In the genomic region with DNA sequence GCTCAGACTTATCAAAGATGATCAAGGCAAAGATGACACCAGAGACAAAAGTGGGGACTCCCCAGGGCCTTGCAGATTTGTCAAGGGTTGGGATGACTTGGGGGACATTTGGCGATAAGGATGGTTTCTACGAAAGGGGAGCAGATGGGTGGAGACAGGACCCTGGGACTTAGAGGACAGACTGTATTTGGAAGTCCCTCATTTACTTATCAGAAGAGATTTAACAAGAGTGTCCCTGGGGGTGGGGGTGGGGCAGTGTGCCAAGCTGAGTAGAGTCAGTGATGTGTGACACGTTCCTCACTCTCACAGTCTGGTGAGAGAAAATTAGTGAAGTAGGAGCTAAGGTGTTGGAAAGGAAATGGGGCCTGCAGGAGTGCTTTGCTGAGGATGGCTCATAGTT, we compare ENCODE assay signal across 28 mouse cellular contexts. TPM values are rescaled to one million over a fixed set of nuclear protein-coding genes. Genes with fewer than 3 reads are reported as not detected.
DNase-seq lines count a peak whose midpoint lies in the region; ATAC-seq and TF ChIP-seq lines count a peak whose summit lies in the region.
"Had no signal": no experiment of that assay in that cellular context is flagged by ENCODE, and none has a peak within 500 bp of the region (broad histone marks: within the 10 kb centered on the region; RNA-seq: fewer than 3 reads in every experiment).

No protein-coding gene starts in this region.

- in situ Hi-C loops in CH12.LX (cut with MboI; ENCODE audit: low pct_ligation_motif_present, low pct_unique_long_range_greater_than_20kb, low sequenced_read_pairs): no loop called here

- peak; percentile 8 for DNase-seq in heart, adult 11 months
- no peak for DNase-seq in heart, adult 2 months
- DNase-seq in CH12.LX (ENCODE audit: extremely low read depth): peak; percentile 39
- DNase-seq in forebrain, embryonic 14.5 days (ENCODE audit: low spot score): peak; percentile 23
- no peak for DNase-seq in stomach, postnatal 0 days (ENCODE audit: low spot score)
- DNase-seq: adrenal gland, adult 2 months; B cell, adult 2 months; cerebellum, adult 11-12 months; cerebellum, postnatal 10 days; gastrocnemius, adult 2 months; heart, postnatal 10 days; kidney, adult 11 months; kidney, postnatal 4 days; lung, adult 18-20 months; lung, postnatal 10 days; right cerebral cortex, postnatal 14 days; spleen, adult 18-20 months; thymus, adult 18-20 months; thymus, postnatal 36 days had no signal

- dilution Hi-C loops in CH12.LX (cut with MboI; ENCODE audit: extremely low pct_ligation_motif_present, extremely low pct_unique_long_range_greater_than_20kb, low sequenced_read_pairs): no loop called here

- no peaks in the 10 kb centered on the region for H3K36me3 ChIP-seq in heart, adult 2 months (ENCODE audit: control insufficient read depth, insufficient read depth, low read length)
- no peaks in the 10 kb centered on the region for H3K36me3 ChIP-seq in midbrain, embryonic 12.5 days
- no peaks in the 10 kb centered on the region for H3K36me3 ChIP-seq in midbrain, embryonic 15.5 days (replicated peaks)
- peaks cover 0 to 25% of the 10 kb centered on the region in 2 experiments for H3K36me3 ChIP-seq in CH12.LX (replicated peaks in 1 of 2; ENCODE audit: control insufficient read depth in 1 of 2, insufficient read depth in 1 of 2, low read length in 1 of 2)
- 0 out of 2 replicates have a peak, but pooled peaks cover 3% of the 10 kb centered on the region for H3K36me3 ChIP-seq in forebrain, embryonic 14.5 days (ENCODE audit: control insufficient read depth, insufficient read depth, low read length)
- no peaks in the 10 kb centered on the region for H3K36me3 ChIP-seq in stomach, postnatal 0 days (ENCODE audit: control insufficient read depth, insufficient read depth, low read length)
- H3K36me3 ChIP-seq: heart, embryonic 12.5 days; hindbrain, embryonic 15.5 days; kidney, embryonic 15.5 days; limb, embryonic 13.5 days had no signal

- no peak overlapping the region for H3K9ac ChIP-seq in heart, adult 2 months (ENCODE audit: low read depth, low read length)
- no peak overlapping the region for H3K9ac ChIP-seq in midbrain, embryonic 12.5 days (replicated peaks)
- no peak overlapping the region for H3K9ac ChIP-seq in midbrain, embryonic 15.5 days
- H3K9ac ChIP-seq in CH12.LX (ENCODE audit: insufficient read depth, low read depth): no peak overlapping the region
- H3K9ac ChIP-seq in forebrain, embryonic 14.5 days (ENCODE audit: low read length): no peak overlapping the region
- H3K9ac ChIP-seq in stomach, postnatal 0 days (ENCODE audit: low read length): no peak overlapping the region
- H3K9ac ChIP-seq: embryonic facial prominence, embryonic 12.5 days; heart, embryonic 12.5 days; hindbrain, embryonic 15.5 days; kidney, embryonic 15.5 days; limb, embryonic 13.5 days; liver, embryonic 12.5 days had no signal

- H3K4me2 ChIP-seq in midbrain, embryonic 12.5 days (replicated peaks): no peak overlapping the region
- no peak overlapping the region for H3K4me2 ChIP-seq in midbrain, embryonic 15.5 days
- H3K4me2 ChIP-seq in CH12.LX (ENCODE audit: insufficient read depth, low read depth, poor library complexity, severe bottlenecking): no peak overlapping the region
- no peak overlapping the region for H3K4me2 ChIP-seq in forebrain, embryonic 14.5 days (ENCODE audit: low read length)
- H3K4me2 ChIP-seq in stomach, postnatal 0 days (replicated peaks; ENCODE audit: low read depth): no peak overlapping the region
- H3K4me2 ChIP-seq: embryonic facial prominence, embryonic 12.5 days; heart, embryonic 12.5 days; hindbrain, embryonic 15.5 days; kidney, embryonic 15.5 days; limb, embryonic 13.5 days; liver, embryonic 12.5 days had no signal

- H3K27ac ChIP-seq in heart, adult 2 months: no peak overlapping the region
- H3K27ac ChIP-seq in midbrain, embryonic 12.5 days (replicated peaks): no peak overlapping the region
- no peak overlapping the region for H3K27ac ChIP-seq in midbrain, embryonic 15.5 days
- H3K27ac ChIP-seq in CH12.LX (ENCODE audit: insufficient read depth, low read depth): no peak overlapping the region
- H3K27ac ChIP-seq in forebrain, embryonic 14.5 days (ENCODE audit: low read depth, low read length): no peak overlapping the region
- H3K27ac ChIP-seq in stomach, postnatal 0 days (replicated peaks): no peak overlapping the region
- H3K27ac ChIP-seq: embryonic facial prominence, embryonic 12.5 days; gastrocnemius, adult 2 months; hindbrain, embryonic 15.5 days; kidney, embryonic 15.5 days; limb, embryonic 13.5 days; liver, embryonic 12.5 days had no signal

- no peaks in the 10 kb centered on the region for H3K4me1 ChIP-seq in heart, adult 2 months (ENCODE audit: control insufficient read depth, insufficient read depth, low read length)
- H3K4me1 ChIP-seq in midbrain, embryonic 12.5 days: peaks cover 3% of the 10 kb centered on the region; the same call in 1 of the 2 replicates
- no peaks in the 10 kb centered on the region for H3K4me1 ChIP-seq in midbrain, embryonic 15.5 days
- H3K4me1 ChIP-seq in CH12.LX (ENCODE audit: control insufficient read depth in 1 of 2, insufficient read depth in 2 of 2): peaks cover 0 to 18% of the 10 kb centered on the region in 2 experiments; a peak in 2 of 4 replicates
- H3K4me1 ChIP-seq in forebrain, embryonic 14.5 days (ENCODE audit: control insufficient read depth, insufficient read depth, low read length): no peaks in the 10 kb centered on the region
- no peaks in the 10 kb centered on the region for H3K4me1 ChIP-seq in stomach, postnatal 0 days (replicated peaks; ENCODE audit: control insufficient read depth, insufficient read depth)
- H3K4me1 ChIP-seq: embryonic facial prominence, embryonic 12.5 days; kidney, embryonic 15.5 days; limb, embryonic 13.5 days; liver, embryonic 12.5 days had no signal

- intact Hi-C loops in heart, adult 2 months (cut with DNase I): no loop called here

- TF ChIP-seq CTCF in heart, adult 2 months (IDR thresholded peaks at IDR 0.05): no peak
- no peak for TF ChIP-seq CTCF in CH12.LX (conservative IDR thresholded peaks at IDR 0.05 in 1 of 2, IDR thresholded peaks at IDR 0.05 in 1 of 2; ENCODE audit: low read depth in 2 of 2, low read length in 2 of 2)
- TF ChIP-seq CTCF in stomach, postnatal 0 days (IDR thresholded peaks at IDR 0.05; ENCODE audit: low read depth): no peak

- no peaks in the 10 kb centered on the region for H3K27me3 ChIP-seq in heart, adult 2 months (ENCODE audit: control insufficient read depth, insufficient read depth, low read length)
- H3K27me3 ChIP-seq in midbrain, embryonic 12.5 days: no peaks in the 10 kb centered on the region
- H3K27me3 ChIP-seq in midbrain, embryonic 15.5 days (replicated peaks): no peaks in the 10 kb centered on the region
- no peaks in the 10 kb centered on the region for H3K27me3 ChIP-seq in CH12.LX (replicated peaks)
- no peaks in the 10 kb centered on the region for H3K27me3 ChIP-seq in forebrain, embryonic 14.5 days (replicated peaks; ENCODE audit: control insufficient read depth, insufficient read depth, low read length)
- no peaks in the 10 kb centered on the region for H3K27me3 ChIP-seq in stomach, postnatal 0 days (ENCODE audit: control insufficient read depth, insufficient read depth, low read length)
- H3K27me3 ChIP-seq: embryonic facial prominence, embryonic 12.5 days; heart, embryonic 12.5 days; hindbrain, embryonic 15.5 days; kidney, embryonic 15.5 days; limb, embryonic 13.5 days; liver, embryonic 12.5 days had no signal

- TF ChIP-seq RAD21 in CH12.LX (IDR thresholded peaks at IDR 0.05; ENCODE audit: low read depth, low read length): no peak

- no peaks in the 10 kb centered on the region for H3K79me2 ChIP-seq in heart, adult 2 months (replicated peaks; ENCODE audit: control insufficient read depth, insufficient read depth, low read length)
- H3K79me2 ChIP-seq in CH12.LX (replicated peaks; ENCODE audit: control insufficient read depth, extremely low read depth, insufficient read depth, poor library complexity, severe bottlenecking): no peaks in the 10 kb centered on the region

- ATAC-seq in midbrain, embryonic 12.5 days (ENCODE audit: low FRiP score, low read depth): 0 out of 2 replicates have a peak, but pooled peaks have one; percentile 52
- ATAC-seq in midbrain, embryonic 15.5 days (replicated peaks): no peak
- ATAC-seq in forebrain, embryonic 14.5 days: no peak
- no peak for ATAC-seq in stomach, postnatal 0 days (ENCODE audit: low FRiP score, low TSS enrichment)
- ATAC-seq: liver, embryonic 12.5 days had no signal

- no peaks in the 10 kb centered on the region for H3K9me3 ChIP-seq in midbrain, embryonic 12.5 days
- H3K9me3 ChIP-seq in midbrain, embryonic 15.5 days: no peaks in the 10 kb centered on the region
- no peaks in the 10 kb centered on the region for H3K9me3 ChIP-seq in CH12.LX (replicated peaks; ENCODE audit: low read length)
- no peaks in the 10 kb centered on the region for H3K9me3 ChIP-seq in forebrain, embryonic 14.5 days (replicated peaks; ENCODE audit: control insufficient read depth, low read length)
- H3K9me3 ChIP-seq in stomach, postnatal 0 days (ENCODE audit: control insufficient read depth, low read length): no peaks in the 10 kb centered on the region
- H3K9me3 ChIP-seq: embryonic facial prominence, embryonic 12.5 days; heart, embryonic 12.5 days; hindbrain, embryonic 15.5 days; kidney, embryonic 15.5 days; limb, embryonic 13.5 days; liver, embryonic 12.5 days had no signal

- no peak overlapping the region for H3K4me3 ChIP-seq in heart, adult 2 months
- H3K4me3 ChIP-seq in midbrain, embryonic 12.5 days: no peak overlapping the region
- H3K4me3 ChIP-seq in midbrain, embryonic 15.5 days: no peak overlapping the region
- H3K4me3 ChIP-seq in CH12.LX (replicated peaks in 1 of 3; ENCODE audit: low read depth in 2 of 3, low read length in 2 of 3, poor library complexity in 1 of 3): no peak overlapping the region
- no peak overlapping the region for H3K4me3 ChIP-seq in forebrain, embryonic 14.5 days (ENCODE audit: low read depth, low read length)
- no peak overlapping the region for H3K4me3 ChIP-seq in stomach, postnatal 0 days (ENCODE audit: low read depth, low read length)
- H3K4me3 ChIP-seq: embryonic facial prominence, embryonic 12.5 days; erythroblast, embryonic 14.5 days; gastrocnemius, adult 2 months; heart, embryonic 12.5 days; hindbrain, embryonic 15.5 days; kidney, embryonic 15.5 days; limb, embryonic 13.5 days; liver, embryonic 12.5 days had no signal

- 76% methylated on average over 3 of the region's 3 CpGs for WGBS in heart, adult 2 months
- WGBS in midbrain, embryonic 12.5 days: 27% methylated on average over 3 of the region's 3 CpGs
- WGBS in midbrain, embryonic 15.5 days: 27% methylated on average over 3 of the region's 3 CpGs
- 38% methylated on average over 3 of the region's 3 CpGs for WGBS in forebrain, embryonic 14.5 days
- WGBS in stomach, postnatal 0 days: 81% methylated on average over 3 of the region's 3 CpGs

- TF ChIP-seq POLR2A in heart, adult 2 months (IDR thresholded peaks at IDR 0.05; ENCODE audit: insufficient read depth, low read depth, low read length): no peak
- TF ChIP-seq POLR2A in CH12.LX (IDR thresholded peaks at IDR 0.05; ENCODE audit: low read depth, low read length): no peak

- no peak for TF ChIP-seq EP300 in heart, adult 2 months (IDR thresholded peaks at IDR 0.05; ENCODE audit: insufficient read depth, low read depth, low read length)
- TF ChIP-seq EP300 in CH12.LX (IDR thresholded peaks at IDR 0.05; ENCODE audit: low read length): no peak
- TF ChIP-seq EP300 in stomach, postnatal 0 days (optimal IDR thresholded peaks at IDR 0.05): no peak

RNA-seq across cellular contexts. Expression of a gene that starts 42.1 kb away (rescaled TPM):
- under 1 TPM; 0.34 to 0.36 TPM for total RNA-seq in heart, adult 2 months (2021)
- 0.14 and 0.26 TPM in 2 replicates for polyA plus RNA-seq in heart, adult 2 months (2012; rRNA removed)
- 13.9 and 15.2 TPM in 2 replicates for polyA plus RNA-seq in midbrain, embryonic 12.5 days (2016; fragmentation: Nextera tagmentation; extraction: Ambion mirVana)
- polyA plus RNA-seq in midbrain, embryonic 15.5 days (2015; fragmentation: Nextera tagmentation; extraction: Ambion mirVana): 1.8 and 2.4 TPM in 2 replicates
- 11.1 and 12.8 TPM in 2 replicates for total RNA-seq in CH12.LX (2012; rRNA removed)
- 16.3 and 17.8 TPM in 2 replicates for total RNA-seq in CH12.LX (2014; rRNA removed)
- 13.8 and 15.7 TPM in 2 replicates for polyA plus RNA-seq in CH12.LX (2012; ENCODE audit: insufficient read length, low read depth)
- 4.5 and 6.8 TPM in 2 replicates for polyA plus RNA-seq in forebrain, embryonic 14.5 days (2014; fragmentation: Nextera tagmentation; extraction: Ambion mirVana)
- 1.2 and 1.5 TPM in 2 replicates for polyA plus RNA-seq in stomach, postnatal 0 days (2015; fragmentation: Nextera tagmentation; extraction: Ambion mirVana)
- total RNA-seq: gastrocnemius, adult 2 months had no signal

Comparison
In these comparisons a context has a peak if more than half of its experiments do, and no peak if none do; other contexts are left out.
1. DNase-seq: peak in heart, adult 11 months (single experiment), CH12.LX (single experiment) and forebrain, embryonic 14.5 days (single experiment); none in heart, adult 2 months (0 of 2) and stomach, postnatal 0 days (single experiment).